ENCODE assay signal across 8 mouse cellular contexts in the genomic region with DNA sequence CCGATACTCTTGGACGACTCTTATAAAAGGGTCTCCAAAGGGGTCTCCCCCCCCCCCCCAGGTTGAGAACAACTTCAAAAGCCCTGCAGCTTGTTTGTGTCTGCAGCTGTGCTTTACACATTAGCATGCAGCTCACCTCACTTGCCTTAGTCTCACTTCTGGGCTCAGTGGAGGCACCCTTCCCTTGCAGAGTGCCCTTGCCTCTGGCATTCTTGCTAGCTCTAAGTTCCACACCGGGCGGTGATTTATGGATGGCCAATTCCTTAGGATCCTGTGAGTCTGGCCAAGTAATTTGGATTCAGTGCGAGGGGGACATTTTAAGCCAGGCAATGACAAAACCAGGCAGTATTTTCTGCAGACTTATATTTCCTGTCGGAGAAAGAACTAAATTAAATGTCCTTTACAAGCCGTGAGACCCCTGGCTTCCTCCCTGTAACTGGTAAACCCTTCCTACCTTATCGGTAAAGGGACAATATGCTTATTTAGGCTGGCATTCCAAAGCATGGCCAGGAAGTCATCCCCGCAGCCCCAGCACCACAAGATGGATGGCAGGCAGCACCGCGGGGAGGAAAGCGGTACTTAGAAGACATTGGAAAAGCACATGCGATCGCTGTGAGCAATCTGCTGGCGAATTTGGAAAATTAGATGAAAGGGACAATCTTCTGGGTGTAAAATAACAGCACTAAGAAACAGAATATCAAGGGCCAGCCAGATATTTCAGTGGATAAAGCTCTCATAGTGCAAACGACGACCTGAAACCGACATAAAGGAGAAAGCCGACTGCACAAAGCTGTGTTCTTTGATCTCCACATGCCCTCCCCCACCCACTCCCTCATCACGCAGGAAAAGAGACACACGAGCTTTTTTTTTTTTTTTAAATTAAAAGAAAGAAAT. TPM values are rescaled to one million over a fixed set of nuclear protein-coding genes. Genes with fewer than 3 reads are reported as not detected.
DNase-seq lines count a peak whose midpoint lies in the region; ATAC-seq and TF ChIP-seq lines count a peak whose summit lies in the region.

No protein-coding gene starts in this region.

- ATAC-seq in erythroblast, adult 5-6 weeks (replicated peaks; ENCODE audit: low FRiP score, poor library complexity, severe bottlenecking) = no peak

- 12% methylated on average over 21 of the region's 21 CpGs for WGBS in hindbrain, embryonic 10.5 days

- no peak overlapping the region for H3ac ChIP-seq in myocyte (ENCODE audit: control insufficient read depth, insufficient read length)

- H3K79me2 ChIP-seq in myocyte (ENCODE audit: control insufficient read depth, insufficient read depth) = no peaks in the 10 kb centered on the region

- no peaks in the 10 kb centered on the region for H3K27me3 ChIP-seq in erythroblast, embryonic 14.5 days (ENCODE audit: control insufficient read depth)
- H3K27me3 ChIP-seq in hindbrain, embryonic 10.5 days (ENCODE audit: insufficient read depth, poor library complexity, severe bottlenecking) = peaks cover 94% of the 10 kb centered on the region
- H3K27me3 ChIP-seq in myocyte (ENCODE audit: control insufficient read depth, insufficient read depth, insufficient read length) = no peaks in the 10 kb centered on the region

- peak; percentile 23 for TF ChIP-seq POLR2A in myocyte (IDR thresholded peaks at IDR 0.05; ENCODE audit: insufficient read length, low read depth)

- H3K4me2 ChIP-seq in myocyte (ENCODE audit: low read depth) = peak overlapping the region; percentile 67

- H3K27ac ChIP-seq in hindbrain, embryonic 10.5 days = peak overlapping the region; percentile 94

- no peaks in the 10 kb centered on the region for H3K36me3 ChIP-seq in erythroblast, embryonic 14.5 days (ENCODE audit: control insufficient read depth)
- H3K36me3 ChIP-seq in hindbrain, embryonic 10.5 days = no peaks in the 10 kb centered on the region
- no peaks in the 10 kb centered on the region for H3K36me3 ChIP-seq in myocyte (ENCODE audit: control insufficient read depth, insufficient read depth)

- intact Hi-C loops in left cerebral cortex, postnatal 4 days (cut with DNase I) = loop anchor here (5.0 kb wide), 2 partner anchors 41 to 106 kb away; a partner anchor contains a TSS

- peak; percentile 24 for DNase-seq in NIH3T3 (ENCODE audit: low read depth)
- DNase-seq in embryo, embryonic 9.5 days (ENCODE audit: extremely low spot score) = peak; percentile 50
- DNase-seq in hindbrain, embryonic 10.5 days (ENCODE audit: low spot score) = peak; percentile 32
- DNase-seq in left cerebral cortex, postnatal 4 days = peak; percentile 22
- no peak for DNase-seq in urinary bladder, postnatal 4 days (ENCODE audit: low spot score in 2 of 2)

- H3K4me1 ChIP-seq in erythroblast, embryonic 14.5 days (ENCODE audit: control insufficient read depth) = peaks cover 33% of the 10 kb centered on the region
- H3K4me1 ChIP-seq in hindbrain, embryonic 10.5 days (replicated peaks) = peaks cover 24% of the 10 kb centered on the region

- H3K4me3 ChIP-seq in erythroblast, embryonic 14.5 days (replicated peaks) = peak overlapping the region; percentile 68
- peak overlapping the region; percentile 51 for H3K4me3 ChIP-seq in hindbrain, embryonic 10.5 days
- peak overlapping the region; percentile 30 for H3K4me3 ChIP-seq in myocyte

- H3K9me3 ChIP-seq in erythroblast, embryonic 14.5 days (ENCODE audit: control insufficient read depth, low read length) = no peaks in the 10 kb centered on the region
- no peaks in the 10 kb centered on the region for H3K9me3 ChIP-seq in hindbrain, embryonic 10.5 days

TF ChIP-seq in myocyte, 11 proteins besides CTCF, POLR2A, EP300 and RAD21:
- TF ChIP-seq POLR2AphosphoS2 (IDR thresholded peaks at IDR 0.05; ENCODE audit: insufficient read length, low read depth) (no peak), CEBPB (IDR thresholded peaks at IDR 0.05; ENCODE audit: insufficient read depth, poor library complexity, severe bottlenecking) (no peak), REST (IDR thresholded peaks at IDR 0.05; ENCODE audit: insufficient read depth, insufficient read length) (no peak), USF1 (IDR thresholded peaks at IDR 0.05; ENCODE audit: low read depth) (no peak), SRF (IDR thresholded peaks at IDR 0.05; ENCODE audit: control insufficient read depth, insufficient read length, low read depth) (no peak), E2F4 (IDR thresholded peaks at IDR 0.05; ENCODE audit: insufficient read depth) (no peak), TCF3 (IDR thresholded peaks at IDR 0.05; ENCODE audit: insufficient read length, low read depth) (no peak)

RNA-seq across cellular contexts. Expression of a gene that starts 39.1 kb away (rescaled TPM):
- 0.47 and 0.49 TPM in 2 replicates for polyA plus RNA-seq in erythroblast, embryonic 14.5 days (2012)
- total RNA-seq in erythroblast, adult 5-6 weeks (2015; ENCODE audit: low replicate concordance) = 61.2 and 65.3 TPM in 2 replicates
- 87.1 and 90.4 TPM in 2 replicates for total RNA-seq in erythroblast, adult 5-6 weeks (2017; ENCODE audit: low replicate concordance)
- 102 and 144 TPM in 2 replicates for polyA plus RNA-seq in hindbrain, embryonic 10.5 days (2016; fragmentation: Nextera tagmentation; extraction: Ambion mirVana)
- 100 to 1,000 TPM; 176 to 216 TPM for total RNA-seq in left cerebral cortex, postnatal 4 days (2021)
- 38.9 TPM for polyA plus RNA-seq in myocyte (2012; fragmentation: generic; extraction: Trizol)

Comparison
In these comparisons a context has a peak if more than half of its experiments do, and no peak if none do; other contexts are left out.
1. DNase-seq: peak in NIH3T3 (single experiment), embryo, embryonic 9.5 days (single experiment), hindbrain, embryonic 10.5 days (single experiment) and left cerebral cortex, postnatal 4 days (single experiment); none in urinary bladder, postnatal 4 days (0 of 2).
2. RNA of a gene that starts 39.1 kb away (polyA plus RNA-seq): 102 to 144 TPM in hindbrain, embryonic 10.5 days and 38.9 TPM in myocyte (single experiment); 0.47 to 0.49 TPM in erythroblast, embryonic 14.5 days; every median in the first group is over 10 times any median in the second.
3. Peak in every context shown above with its lines, with median percentiles within 50 percentile points of each other: H3K4me3 ChIP-seq.